Mouse (Mus musculus) cerebellum, adult 9-10 months (tissue): Measurements from ENCODE around the gene Tusc1.

Experiments
- DNase-seq: peaks from one replicate; pipeline ENCODE4 v3.0.0; 2022

Gene Tusc1

DNA sequence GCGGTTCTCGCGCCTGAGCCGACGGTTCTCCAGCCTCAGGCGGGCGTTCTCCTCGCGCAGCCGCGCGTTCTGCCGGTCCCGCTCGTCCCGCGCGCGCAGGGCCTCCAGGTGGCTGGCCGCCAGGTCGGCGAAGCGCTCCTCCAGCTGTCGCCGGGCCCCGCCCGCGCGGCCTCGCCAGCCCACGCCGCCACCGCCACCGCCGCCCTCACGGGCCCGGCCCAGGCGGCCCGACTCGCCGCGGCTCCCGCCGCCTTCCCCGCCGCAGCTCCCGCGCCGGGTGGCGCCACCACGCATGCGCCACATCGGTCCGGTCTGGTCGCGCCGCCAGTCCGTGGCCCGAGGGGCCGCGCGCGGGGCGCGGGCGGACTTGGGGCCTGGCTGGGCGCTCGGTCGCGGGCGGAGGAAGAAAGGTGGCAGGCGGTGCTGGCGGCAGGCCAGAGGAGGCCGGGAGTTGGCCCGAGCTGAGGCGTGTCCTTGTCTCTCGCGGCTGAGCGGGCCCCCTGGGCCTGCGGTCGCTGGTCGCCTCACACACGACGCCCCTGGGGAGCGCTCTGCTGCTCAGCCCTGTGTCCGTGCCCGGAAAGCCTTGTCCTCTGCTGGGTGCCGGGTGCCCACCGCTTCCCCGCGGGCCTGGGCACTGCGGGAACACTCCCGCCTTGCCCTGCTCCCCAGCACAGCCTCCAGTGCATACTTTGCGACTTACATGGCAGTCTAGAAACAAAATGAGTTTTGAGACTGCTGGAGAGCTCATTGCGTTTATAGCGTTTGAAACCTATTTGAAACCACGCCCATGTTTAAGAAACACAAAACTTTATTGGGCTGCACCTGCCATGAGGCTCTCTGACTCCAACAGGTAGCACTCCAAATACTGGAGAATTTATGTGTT lies at the start of gene Tusc1:
Gene Tusc1 (minus strand): TSS at position 394 of the 886 bp plus-strand sequence.
- peak; percentile 76 for DNase-seq

DNA sequence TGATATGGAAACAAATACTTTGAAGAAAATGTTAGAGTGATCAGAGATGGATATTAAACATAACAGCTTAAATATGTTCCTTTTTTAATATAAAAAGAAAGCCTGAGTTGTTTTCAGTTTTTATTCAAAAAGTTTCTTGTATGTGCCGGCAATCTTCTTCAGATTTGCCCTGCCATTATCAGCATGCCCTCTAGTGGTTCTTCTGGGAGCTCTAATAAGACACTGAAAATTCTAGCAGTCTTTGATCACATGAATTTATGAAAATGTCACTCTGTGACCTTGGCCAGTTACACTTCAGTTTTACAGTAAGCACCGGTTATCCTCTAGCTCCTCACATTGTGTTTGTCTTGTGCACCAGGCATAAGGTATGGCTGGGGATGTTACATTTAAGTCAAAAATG lies 17.6 kb upstream of the Tusc1 start:
- no peak for DNase-seq

DNA sequence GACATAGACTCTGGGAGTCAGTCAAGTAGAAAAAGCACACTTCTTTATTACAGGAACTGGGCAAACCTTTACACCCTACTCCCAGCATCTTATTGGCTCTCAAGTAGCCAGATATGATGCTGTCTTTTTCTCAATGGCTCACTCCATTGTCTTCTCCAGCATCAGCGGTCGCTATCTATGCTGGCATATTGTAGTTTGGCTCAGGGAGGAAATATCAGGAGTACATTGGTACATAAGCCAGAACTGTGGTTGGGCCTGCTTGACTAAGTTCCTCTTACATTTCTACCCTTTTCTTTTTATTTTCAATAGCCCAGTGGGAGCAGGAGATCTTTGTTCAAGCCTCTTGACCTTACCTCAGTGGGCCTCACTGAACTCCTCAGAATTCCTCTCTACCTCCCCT lies 9.0 kb upstream of the Tusc1 start:
- DNase-seq, result no peak

DNA sequence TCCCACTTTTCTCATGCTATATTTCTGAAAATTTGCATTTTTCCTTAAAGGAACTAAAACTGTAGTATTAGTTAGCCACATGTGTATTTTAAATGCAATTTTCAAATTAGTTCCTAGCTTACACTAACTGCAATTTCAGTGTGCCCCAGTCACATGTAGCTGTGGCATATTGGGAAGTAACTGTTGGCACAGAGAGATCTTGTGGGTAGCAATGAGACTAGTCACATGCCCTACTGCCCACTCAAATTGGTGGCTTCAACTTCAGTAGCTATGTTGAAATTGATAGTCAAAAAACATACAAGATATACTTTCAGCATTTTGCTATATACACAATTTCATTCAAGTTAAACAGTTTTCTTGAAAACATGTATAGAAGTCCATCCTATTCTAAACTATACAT lies 6.3 kb upstream of the Tusc1 start:
- no peak for DNase-seq

DNA sequence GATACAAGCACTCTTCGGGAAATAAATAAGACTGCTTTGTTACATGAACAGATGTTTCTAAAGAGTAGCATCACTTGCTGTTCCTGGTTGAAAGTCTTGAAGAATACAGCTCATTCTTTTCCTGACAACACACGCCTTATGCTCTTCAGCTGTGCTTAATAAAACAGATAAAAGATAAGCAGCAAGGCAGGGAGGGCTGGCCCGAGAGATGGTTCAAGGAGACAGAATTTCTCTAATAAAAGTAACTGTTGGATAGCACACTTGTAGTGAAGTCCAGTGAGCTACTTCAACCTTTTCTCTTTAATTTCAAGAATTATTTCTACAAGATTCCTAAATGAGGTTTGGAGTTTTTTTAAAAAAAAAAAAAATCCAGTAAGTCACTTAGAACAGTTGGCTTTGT lies 2.7 kb upstream of the Tusc1 start:
- DNase-seq, result no peak

DNA sequence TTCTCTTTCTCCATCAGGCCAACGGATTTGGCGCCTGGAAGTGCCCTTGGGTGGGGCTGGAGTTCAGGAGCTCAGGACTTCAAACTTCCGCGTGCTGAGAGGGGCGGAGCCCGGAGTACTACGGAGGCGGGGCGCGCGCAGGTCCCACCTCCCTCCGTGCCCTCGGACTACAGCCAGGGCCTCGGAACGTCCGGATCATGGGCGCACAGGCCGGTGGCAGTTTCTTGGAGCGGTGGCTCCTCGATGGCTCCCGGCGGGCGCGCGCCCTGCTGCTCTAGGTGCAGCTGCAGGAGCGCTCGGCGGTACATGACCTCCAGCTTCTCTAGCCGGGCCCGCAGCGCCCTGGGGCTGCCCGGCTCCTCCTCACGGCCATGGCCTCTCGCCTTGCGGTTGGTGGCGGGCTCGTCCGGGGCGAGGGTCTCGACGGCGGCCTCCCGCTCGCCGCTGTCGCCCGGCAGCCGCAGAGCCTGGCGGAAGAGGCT lies 634 bp downstream of the Tusc1 start:
- DNase-seq, result peak; percentile 83

DNA sequence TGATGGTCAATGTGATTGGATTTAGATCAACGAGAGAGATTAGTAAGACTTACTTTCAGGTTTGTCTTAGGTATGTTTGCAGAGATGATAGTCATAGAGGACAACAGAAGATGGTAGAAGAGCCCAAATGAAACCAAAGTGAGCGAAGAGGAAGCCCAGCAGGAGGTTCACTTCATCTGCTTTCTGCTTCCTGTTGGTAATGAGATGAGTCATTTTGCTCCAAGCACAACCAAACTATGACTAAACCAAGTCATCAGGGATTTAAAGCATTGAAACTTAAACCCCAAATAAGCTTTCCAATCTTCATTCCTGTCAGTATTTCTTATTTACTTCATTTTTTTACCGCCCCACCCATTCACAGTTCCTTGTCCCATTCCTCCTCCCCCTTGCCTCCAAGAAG lies 27.8 kb downstream of the Tusc1 start:
- DNase-seq, result no peak

DNA sequence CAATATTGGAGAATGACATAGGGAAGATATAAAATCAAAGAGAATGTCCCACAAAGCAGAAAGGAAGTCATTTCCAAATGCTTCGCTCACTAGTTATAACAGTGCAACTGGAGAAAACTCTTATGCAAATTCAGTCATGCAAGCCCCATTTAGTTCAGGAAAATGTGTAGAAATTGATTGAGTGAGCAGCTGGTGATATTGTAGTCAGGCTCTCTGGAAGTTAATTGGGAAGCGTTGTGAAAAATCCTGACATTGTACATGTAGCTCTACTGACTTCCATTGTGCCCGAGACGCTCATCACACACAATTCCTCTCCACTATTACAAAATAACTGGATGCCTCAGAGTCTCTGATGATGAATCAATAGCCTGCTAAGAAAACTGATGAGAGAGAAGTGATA lies 49.2 kb downstream of the Tusc1 start:
- no peak for DNase-seq
